Mouse (Mus musculus): ENCODE measurements around the gene Gm20661. TPM values are rescaled to one million over a fixed set of nuclear protein-coding genes. Genes with fewer than 3 reads are reported as not detected.

The Gm20661 gene
- total RNA-seq (2022) = under 1 TPM in 3 of 4 experiments, not detected in 1; 0.32 to 0.43 (median 0.37) TPM

DNA sequence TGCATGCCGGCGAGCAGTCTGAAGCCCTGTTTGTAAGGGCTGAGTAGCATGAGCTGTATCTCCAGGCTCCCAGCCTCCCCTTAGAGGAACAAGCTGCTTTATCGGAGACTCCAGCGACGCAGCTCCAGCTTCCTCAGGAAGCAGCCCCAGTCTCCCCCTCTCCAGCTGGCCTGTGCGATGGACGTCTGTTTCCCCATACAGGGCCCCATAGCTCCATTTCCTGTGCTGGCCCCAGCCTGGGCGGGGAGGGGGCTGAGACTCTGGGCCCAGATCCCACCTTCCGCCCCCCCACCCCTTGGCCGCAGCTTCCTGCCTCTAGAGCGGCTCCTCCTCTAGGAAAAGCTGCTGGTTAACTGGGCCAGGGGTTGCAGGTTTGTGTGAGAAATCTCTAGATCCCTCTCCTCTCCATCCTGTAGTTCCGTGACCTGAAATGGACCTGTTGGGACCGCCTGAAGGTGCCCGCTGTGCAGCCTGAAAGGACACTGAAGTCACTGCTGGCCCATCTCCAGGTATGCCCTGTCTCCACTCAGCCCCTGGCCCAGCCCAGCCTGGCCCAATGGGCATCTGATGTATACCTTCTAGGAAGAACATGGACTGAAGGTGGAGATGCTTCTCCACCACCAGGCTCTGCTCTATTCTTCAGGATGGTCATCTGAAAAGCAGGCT lies at the start of gene Gm20661:
Gene Gm20661, plus strand, starts transcription at position 378 of the 666 bp plus-strand sequence.
- DNase-seq = peak; percentile 40

GRCm38 (mm10) chr9:107934146-107934545 lies 48.7 kb upstream of the Gm20661 start:
- DNase-seq = no peak

- no peak for DNase-seq
Observed at GRCm38 (mm10) chr9:107935374-107935773, 47.5 kb upstream of the Gm20661 start, which contains the start of gene Camkv. Gene Camkv (plus strand): TSS chr9:107935674.

- DNase-seq = no peak
Observed at GRCm38 (mm10) chr9:107935790-107936214, 47.1 kb upstream of the Gm20661 start.

DNA sequence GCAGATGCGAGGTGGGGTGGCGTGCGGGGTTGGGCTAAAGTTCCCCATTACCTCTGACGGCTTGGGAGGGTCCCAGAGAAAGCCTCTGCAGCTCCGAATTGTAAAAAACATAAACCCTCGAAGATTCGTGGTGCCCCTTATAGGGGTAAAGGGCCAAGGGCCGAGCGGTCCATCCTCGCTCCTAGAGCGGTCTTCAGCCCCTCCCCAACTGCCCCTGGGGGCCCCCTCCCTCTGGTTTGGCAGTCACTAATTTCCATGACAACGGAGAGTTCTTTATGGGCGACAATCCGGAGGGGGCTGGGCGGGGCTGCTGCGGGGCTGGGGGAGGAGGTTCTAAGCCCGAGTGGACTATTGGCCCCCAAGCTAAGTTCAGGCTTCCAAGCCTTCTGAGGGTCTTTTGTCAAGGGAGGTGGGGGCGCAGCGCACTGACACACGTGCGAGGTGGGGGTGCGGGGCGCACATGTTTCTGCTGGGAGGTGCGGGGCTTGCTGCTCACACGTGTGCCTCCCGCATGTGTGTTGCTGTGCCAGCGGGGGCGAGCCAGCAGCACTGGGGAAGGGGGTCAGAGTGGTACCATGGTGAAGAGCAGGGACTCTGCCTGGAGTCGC lies 46.5 kb upstream of the Gm20661 start:
- DNase-seq = no peak

DNA sequence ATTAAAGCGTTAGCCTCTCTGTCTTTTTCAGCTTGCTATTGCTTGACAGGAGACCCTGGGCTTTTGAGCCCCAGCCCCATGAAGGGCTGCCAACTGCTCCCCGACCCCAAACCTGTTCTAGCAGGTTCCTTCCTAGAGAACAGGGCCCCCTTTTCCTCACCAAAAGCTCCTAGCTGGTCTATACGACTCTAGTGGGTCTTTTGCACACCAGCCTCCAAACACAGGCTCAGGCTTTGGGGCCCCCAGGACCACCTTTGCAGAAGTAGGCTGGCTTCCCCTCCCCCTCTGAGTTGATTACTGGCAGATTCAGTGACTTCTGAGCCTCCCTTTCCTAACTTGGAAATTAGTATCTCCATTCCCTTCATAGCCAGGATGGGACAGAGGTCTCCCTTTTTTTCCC lies 46.0 kb upstream of the Gm20661 start:
- no peak for DNase-seq

DNA sequence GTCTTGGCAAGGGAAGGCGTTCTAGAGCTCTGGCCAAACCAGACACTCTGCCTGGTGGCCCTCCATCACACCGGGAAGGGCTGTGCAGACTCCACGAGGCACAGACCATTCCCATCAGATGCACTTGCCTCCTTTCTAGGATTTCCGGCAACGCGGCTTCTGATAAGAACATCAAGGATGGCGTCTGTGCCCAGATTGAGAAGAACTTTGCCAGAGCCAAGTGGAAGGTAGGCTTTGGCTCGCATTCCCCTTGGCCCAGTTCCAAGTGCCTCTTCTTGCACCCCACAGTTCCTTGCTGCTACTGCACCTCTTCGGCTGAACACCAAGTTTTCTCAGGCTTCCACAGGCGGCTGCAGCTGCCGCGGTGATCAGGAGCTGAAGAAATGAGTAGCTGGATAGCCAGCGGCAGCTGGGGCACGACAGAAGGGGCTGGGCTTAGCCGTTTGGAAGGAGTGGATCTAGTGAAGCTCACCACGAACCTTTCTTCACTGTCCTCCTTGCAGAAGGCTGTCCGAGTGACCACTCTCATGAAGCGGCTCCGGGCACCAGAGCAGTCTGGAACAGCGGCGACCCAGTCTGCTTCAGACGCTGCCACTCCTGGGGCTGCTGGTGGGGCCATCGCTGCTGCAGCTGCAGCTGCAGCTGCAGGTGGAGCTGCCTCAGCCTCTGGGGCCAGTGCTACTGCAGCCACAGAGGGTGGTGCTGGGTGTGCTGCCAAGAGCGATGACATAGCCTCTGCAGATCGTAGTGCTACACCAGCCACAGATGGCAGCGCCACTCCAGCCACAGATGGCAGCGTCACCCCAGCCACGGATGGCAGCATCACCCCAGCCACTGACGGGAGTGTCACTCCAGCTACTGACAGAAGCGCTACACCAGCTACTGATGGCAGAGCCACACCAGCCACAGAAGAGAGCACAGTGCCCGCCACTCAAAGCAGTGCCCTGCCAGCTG lies 35.3 kb upstream of the Gm20661 start:
- no peak for DNase-seq

- DNase-seq = no peak
Observed at GRCm38 (mm10) chr9:107949184-107949921, 33.5 kb upstream of the Gm20661 start.

GRCm38 (mm10) chr9:107949922-107950235 lies 33.0 kb upstream of the Gm20661 start, which contains the start of gene Traip:
Gene Traip (plus strand): TSS chr9:107950136.
- no peak for DNase-seq

- peak; percentile 86 for DNase-seq
Observed at GRCm38 (mm10) chr9:107950460-107951355, 32.1 kb upstream of the Gm20661 start.

- DNase-seq = no peak
Observed at GRCm38 (mm10) chr9:107955613-107956289, 27.1 kb upstream of the Gm20661 start.

- DNase-seq = no peak
Observed at GRCm38 (mm10) chr9:107957141-107957540, 25.7 kb upstream of the Gm20661 start.

- peak; percentile 66 for DNase-seq
Observed at GRCm38 (mm10) chr9:107959896-107960295, 23.0 kb upstream of the Gm20661 start.

DNA sequence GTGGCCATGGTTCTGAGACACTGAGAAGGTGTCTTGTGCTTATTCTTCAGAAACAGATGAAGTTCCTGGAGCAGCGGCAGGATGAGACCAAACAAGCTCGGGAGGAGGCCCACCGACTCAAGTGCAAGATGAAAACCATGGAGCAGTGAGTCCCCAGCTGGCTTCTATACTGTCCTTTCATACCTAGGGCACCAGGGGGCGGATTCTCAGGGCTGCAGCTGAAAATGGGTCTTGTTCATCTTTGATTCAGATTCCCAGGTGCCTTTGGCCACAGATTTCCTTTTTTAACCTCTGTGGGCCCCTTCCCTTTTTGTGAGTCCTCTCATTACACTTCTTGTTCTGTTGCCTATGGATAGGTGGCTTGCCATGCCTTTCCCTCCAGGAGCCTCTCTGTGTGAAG lies 21.9 kb upstream of the Gm20661 start:
- DNase-seq = no peak

GRCm38 (mm10) chr9:107961351-107961762 lies 21.5 kb upstream of the Gm20661 start:
- DNase-seq = no peak

GRCm38 (mm10) chr9:107961881-107962280 lies 21.0 kb upstream of the Gm20661 start:
- no peak for DNase-seq

DNA sequence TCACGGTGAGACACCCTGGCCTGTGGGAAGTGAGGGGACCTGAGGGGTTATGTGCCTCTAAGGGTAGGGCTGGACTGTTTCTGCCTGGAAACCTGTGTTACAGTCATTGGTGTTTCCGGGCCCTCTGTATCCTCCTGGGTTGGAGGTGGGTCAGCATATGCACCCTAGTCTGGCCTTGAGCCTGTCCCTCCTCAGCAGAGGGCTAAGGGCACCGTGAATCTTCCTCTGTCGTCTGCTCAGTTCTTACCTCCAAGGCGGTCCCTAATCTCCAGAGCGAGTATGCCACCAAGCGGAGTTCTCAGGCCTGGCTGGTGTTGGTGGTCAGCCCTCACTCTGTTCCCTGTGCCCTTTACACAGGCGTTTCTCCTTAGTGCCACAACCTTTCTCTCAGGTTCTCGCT lies 19.9 kb upstream of the Gm20661 start:
- no peak for DNase-seq

GRCm38 (mm10) chr9:107963700-107964099 lies 19.2 kb upstream of the Gm20661 start:
- peak; percentile 48 for DNase-seq

GRCm38 (mm10) chr9:107964681-107965080 lies 18.2 kb upstream of the Gm20661 start:
- no peak for DNase-seq

DNA sequence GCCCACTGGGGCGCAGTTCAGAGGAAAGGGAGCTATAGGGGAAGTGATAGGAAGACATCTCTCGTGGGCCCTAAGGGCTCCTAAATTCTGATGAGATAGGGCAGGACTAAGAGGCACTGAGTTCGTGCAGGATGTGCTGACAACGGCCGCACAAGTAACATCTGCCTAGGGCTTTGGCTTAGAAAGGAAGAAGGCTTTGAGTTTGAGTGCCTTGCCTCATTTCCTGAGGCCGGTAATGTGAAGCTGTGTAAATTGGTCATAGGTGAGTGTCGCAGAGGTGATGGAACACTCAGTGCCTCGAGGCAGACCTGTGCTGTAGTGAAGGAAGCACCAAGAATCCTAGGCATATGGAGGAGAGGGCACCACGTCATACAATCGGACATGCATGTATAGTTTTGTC lies 16.2 kb upstream of the Gm20661 start:
- DNase-seq = no peak

DNA sequence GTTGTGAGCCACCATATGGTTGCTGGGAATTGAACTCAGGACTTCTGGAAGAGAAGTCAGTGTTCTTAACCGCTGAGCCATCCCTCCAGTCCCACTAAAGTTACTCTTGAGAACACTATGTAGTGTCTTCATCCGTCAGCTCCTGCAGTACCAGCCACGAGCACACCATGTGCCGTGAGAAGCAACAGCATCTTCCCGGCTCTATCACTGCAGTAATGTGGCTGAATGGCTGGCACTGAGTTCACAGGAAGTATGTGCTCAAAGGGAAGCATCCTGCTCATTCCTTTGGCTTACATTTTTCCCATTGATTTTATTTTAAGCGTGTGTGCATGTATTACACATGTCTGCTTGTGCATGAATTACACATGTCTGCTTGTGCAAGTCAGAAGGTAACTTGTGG lies 15.4 kb upstream of the Gm20661 start:
- DNase-seq = no peak

Data from adrenal gland, adult 8-10 months (tissue).